Mouse (Mus musculus) thymus, postnatal 14 days (tissue): ENCODE results near the gene St6galnac3.

Experiments used
- DNase-seq: peaks from one replicate; pipeline ENCODE4 v3.0.0; 2021

Gene St6galnac3

GRCm38 (mm10) chr3:153689793-153690291 is 35.1 kb downstream of the St6galnac3 start:
- DNase-seq: no peak

- DNase-seq: no peak
These were observed 37.1 kb downstream of the St6galnac3 start for GRCm38 (mm10) chr3:153687896-153688295.

DNA sequence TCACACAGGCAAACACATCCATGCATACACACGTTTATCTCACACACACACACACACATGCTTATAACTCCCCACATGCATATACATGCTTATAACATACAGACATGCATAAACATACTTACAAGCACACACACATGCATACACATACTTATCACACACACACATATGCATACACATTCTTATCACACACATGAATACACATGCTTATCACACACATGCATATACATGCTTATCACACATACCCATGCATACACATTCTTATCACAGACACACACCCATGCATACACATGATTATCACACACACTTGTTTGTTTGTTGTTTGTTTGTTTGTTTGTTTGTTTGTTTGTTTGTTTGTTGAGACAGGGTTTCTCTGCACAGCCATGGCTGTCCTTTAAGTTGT is 40.1 kb downstream of the St6galnac3 start:
- no peak for DNase-seq

DNA sequence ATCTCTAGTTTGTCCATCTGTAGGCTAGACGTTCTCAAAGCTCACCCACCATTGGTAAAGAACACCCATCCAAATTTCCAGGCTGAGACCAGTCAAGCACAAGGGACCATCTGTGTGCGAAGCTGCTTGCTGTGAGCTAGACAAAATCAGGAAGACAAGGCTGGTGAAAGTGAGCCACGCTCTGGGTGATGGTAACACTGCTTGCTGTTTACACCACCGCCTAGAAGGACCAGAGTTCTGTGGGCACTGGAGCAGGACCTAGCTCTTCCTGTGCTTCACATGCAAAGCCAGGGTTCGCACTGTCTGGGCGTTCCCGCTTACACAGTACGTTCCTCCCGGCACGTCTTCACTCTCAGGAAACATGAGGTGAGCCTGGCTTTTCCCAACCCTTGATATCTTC is 42.7 kb downstream of the St6galnac3 start:
- DNase-seq: no peak

- DNase-seq: no peak
These were observed 43.3 kb downstream of the St6galnac3 start for GRCm38 (mm10) chr3:153681720-153682119.

GRCm38 (mm10) chr3:153675832-153676231 is 49.1 kb downstream of the St6galnac3 start:
- no peak for DNase-seq

GRCm38 (mm10) chr3:153675073-153675472 is 49.9 kb downstream of the St6galnac3 start:
- DNase-seq: peak; percentile 50

- DNase-seq: no peak
These were observed 50.6 kb downstream of the St6galnac3 start for GRCm38 (mm10) chr3:153674359-153674758.

DNA sequence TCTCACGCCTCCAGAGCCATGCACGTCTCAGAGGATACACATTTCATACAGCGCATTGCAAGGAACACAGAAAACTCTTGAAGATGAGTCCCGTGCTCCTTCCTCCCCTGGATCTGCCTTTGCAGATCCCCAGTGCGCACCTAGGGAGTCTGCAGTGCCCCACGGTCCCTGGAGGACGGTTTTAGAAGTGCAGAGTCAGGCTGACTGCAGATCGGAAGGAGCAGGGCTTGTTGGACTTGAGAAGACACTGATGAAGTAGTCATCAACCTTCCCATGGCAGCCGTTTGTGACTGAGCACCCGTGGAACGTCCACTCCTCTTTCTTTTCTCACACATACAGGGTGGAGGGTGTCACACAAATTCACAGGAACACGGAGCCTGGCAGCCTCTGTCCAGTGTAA is 51.5 kb downstream of the St6galnac3 start:
- no peak for DNase-seq

- no peak for DNase-seq
These were observed 53.9 kb downstream of the St6galnac3 start for GRCm38 (mm10) chr3:153670953-153671674.

DNA sequence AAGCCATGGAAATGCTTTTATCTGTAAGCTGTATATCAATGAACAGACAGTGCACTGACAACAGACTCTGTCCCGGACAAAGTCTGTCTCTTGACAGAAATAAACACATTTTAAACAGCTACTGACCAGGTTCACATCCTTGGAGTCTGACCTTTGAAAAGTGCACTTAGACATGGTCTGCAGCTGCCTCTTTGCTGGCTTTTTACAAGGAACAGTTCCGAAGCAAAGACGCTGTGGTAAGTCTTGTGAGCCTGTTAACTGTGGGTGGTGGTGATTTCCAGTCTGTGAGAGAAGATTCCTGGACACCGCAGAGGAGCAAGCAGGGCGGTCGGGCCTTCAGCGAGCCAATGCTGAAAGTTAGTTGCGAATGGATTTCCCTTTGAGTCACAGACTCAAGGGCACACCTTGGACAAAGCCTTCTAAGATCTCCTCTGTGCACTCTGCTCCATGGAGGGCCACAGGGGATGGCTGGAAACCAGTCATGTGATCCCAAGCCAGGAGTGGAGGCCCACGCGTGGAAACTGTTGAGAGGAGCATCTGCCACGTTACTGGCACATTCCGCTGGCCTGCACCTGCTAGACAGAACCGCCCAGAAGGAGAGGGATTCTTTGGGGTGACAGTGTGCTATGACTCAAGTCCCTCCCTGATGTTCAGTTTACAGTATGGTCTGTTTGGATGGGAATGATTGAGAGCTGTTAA is 55.1 kb downstream of the St6galnac3 start:
- no peak for DNase-seq

DNA sequence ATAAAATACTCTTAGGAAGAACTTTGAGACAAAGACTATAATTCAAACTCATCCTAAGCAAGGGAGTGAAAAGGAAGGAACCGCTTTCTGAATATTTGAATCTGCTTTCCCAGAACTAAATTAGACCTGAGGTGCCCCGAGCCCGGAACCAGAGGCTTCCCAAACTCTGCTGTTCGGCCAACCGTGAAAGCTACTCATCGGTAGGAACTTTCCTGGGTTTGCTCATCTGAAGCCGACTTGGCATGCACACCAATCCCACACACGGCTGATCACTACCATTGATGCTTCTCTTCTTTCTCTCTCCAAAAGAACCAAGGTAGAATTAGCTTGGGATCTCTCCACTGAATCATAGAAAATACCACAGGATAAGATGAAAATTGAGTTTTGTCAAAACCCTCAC is 55.6 kb downstream of the St6galnac3 start:
- DNase-seq: no peak

- DNase-seq: no peak
These were observed 56.3 kb downstream of the St6galnac3 start for GRCm38 (mm10) chr3:153668447-153669290.

GRCm38 (mm10) chr3:153664696-153665095 is 60.3 kb downstream of the St6galnac3 start:
- no peak for DNase-seq

DNA sequence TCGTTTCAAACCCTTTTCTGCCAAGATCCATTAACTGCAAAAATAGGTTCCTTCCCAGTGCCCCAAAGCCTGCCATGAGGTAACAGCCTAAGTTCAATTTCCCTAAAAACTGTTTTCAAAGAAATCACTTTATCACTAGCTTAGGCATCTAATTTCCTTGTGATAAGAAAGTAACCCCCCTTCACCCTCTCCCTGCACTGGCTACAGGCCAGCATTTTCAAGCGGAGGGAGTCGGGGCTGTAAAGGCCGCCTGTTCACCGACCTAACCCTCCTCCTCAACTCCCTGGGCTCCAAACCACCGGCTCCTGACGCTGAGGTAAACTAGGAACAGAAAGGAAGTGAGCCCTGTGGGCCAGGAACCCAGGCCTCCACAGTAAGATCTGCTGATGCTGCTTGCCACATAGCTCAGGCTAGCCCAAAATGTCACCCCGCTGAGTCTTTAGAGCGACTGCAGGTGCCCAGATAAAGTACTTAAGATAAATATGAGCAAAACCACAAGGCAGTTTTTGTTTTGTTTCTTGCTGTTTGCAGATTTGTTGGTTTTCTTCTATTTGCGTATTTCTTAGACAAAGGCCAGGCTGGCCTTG is 61.0 kb downstream of the St6galnac3 start:
- DNase-seq: no peak

GRCm38 (mm10) chr3:153662796-153663195 is 62.2 kb downstream of the St6galnac3 start:
- DNase-seq: no peak

GRCm38 (mm10) chr3:153661927-153662326 is 63.0 kb downstream of the St6galnac3 start:
- no peak for DNase-seq

GRCm38 (mm10) chr3:153659575-153660168 is 65.3 kb downstream of the St6galnac3 start:
- DNase-seq: no peak

DNA sequence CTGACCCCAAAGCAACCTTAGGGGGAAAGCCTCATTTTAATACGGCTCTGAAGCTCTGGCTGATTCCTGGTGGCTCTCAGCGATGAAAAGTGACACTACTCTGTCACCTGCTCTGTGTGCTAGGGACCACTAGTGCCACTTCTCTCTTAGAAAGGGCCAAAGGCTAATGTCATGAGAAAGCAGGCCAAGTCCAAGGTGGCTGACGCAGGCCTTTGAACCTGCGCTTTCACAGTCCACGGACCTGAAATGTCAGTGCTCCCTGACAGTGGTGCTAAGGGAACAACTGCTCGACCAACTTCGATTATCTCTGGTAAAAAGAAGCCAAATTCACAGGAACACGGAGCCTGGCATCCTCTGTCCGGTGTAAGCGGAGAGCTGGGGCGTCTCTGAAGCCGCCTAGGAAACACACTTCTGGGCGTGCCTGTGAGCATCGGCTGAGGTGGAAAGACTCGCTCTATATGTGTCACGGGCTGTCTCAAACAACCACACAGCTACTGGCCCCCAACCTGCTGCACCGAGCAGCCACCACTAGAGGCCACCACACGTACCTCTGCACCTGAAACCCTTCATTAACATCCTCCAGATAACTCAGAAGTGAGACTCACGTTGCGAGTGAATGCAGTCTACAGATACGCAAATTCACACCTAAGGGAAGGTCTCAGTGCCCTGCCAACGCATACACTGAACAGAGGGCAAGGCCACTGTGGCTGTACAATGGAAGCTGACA is 66.8 kb downstream of the St6galnac3 start:
- DNase-seq: peak; percentile 68

DNA sequence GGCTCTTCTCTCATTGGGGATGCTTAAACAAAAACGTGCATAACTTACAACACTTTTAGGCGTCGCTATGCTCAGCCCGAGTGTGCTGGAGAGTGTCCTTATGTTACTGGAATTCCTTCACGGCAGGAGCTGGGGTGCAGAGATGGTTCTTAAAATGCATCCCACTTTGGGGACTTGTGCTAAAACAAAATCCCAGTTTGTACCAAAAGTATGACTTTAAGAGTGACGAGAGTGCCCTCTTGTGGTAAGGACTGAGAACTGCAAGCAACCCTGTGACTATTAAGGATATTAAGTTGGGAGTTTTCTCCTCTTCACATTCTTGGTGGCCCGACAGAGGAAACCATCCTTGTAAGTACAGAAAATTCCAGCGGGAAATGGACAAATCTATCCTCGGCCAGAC is 69.9 kb downstream of the St6galnac3 start:
- DNase-seq: peak; percentile 48

DNA sequence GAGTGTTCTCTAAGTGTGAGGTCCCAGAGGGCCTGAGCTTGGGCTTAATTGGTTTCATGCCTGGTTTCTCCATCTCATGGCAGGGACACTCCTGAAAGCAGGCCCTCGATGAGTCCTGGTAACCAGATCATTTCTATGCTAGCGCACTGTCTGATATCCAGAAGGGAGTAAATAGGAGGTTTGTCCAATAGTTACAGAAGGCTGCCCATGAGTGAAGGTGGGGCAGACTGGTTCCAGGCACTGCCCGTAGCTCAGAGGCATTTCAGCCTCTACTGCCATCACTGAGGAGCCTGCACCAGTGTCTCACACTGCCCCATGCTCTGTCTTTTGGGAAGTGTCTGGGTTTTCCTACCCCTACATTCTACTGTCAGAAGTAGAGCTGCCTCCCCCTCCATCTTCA is 72.1 kb downstream of the St6galnac3 start:
- DNase-seq: no peak

GRCm38 (mm10) chr3:153648713-153649112 is 76.3 kb downstream of the St6galnac3 start:
- no peak for DNase-seq
